Mouse (Mus musculus): ENCODE results near the gene 4930555G01Rik. TPM values are rescaled to one million over a fixed set of nuclear protein-coding genes. Genes with fewer than 3 reads are reported as not detected.

The 4930555G01Rik gene
- polyA plus RNA-seq (2017; shearing (Covaris generic)) = 1 to 10 TPM in 1 of 2 experiments, not detected in 1; 1.2 TPM

GRCm38 (mm10) chr14:5050329-5050728, at the start of gene 4930555G01Rik:
Gene 4930555G01Rik, plus strand, starts transcription at chr14:5050629.

DNA sequence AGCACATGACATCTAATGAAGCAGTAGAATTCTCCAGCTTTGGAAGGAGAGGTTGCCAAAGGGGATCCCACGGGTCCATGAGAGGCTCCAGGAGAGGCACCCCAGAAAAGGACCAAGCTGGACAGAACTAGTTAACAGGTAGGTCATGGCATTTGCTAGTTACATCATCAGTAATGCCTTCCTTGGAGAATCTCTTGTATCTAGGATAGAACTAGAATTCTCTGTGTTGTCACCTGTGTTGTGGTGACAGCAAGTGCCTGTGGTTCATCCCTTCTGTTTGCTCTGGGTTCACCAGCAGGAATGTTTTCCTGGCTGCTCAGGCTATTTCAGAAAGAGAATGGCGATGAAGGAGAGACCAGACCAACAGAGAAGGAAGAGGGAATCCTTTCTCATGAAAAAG, 34.8 kb upstream of the 4930555G01Rik start, which contains the start of gene Gm3298:
Gene Gm3298, plus strand, starts transcription at position 301 of the 400 bp plus-strand sequence.

DNA sequence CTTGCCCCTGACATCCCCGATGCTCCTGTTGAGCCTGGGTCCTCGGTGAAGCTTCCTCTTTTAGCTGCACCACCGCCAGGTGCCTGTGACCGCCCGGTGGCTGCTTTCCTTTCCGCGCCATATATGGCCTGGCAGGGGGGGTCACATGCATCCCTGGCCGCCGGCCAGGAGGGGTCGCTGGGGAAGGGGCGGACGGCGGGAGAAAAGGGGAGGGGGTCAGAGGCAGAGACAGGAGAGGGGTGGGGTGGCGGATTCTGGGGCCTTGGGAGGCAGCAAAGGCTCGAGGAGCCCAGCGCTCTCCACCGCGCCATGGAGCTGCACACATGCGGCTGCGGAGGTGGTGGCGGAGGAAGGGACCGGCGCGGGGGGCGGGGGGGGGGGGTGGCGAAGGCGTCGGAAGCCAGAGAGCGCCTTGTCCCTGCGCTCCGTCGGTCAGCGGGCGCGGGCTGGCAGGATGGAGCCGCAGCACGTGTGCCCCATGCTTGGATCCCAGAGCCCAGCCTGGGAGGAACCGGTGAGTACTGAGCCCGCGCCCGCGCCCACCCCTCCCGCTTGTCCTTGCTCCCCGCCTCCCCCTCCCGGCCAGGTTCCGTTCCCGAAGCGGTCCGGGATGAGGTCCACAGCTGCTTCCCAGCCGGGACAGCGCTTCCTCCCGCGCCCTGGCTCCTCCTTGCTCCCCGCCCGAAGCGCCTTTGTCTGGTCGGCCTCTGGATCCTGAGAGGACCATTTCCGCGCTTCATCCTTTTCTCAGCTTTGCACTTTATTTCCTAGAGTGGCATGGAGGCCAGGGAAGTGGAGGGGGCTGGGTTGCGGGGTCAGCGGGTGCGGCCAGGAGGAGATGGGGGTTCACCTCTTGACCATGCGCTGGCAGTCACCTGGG, 20.4 kb downstream of the 4930555G01Rik start, which contains the start of gene Gm8281:
Gene Gm8281, plus strand, starts transcription at position 430 of the 880 bp plus-strand sequence.

Other genes starting within 250 kb of the 4930555G01Rik start
- not detected for gene Gm3269, start 212.5 kb upstream of the 4930555G01Rik start, polyA plus RNA-seq (2017; shearing (Covaris generic))
- gene Gm3264, start 195.1 kb upstream of the 4930555G01Rik start, polyA plus RNA-seq (2017; shearing (Covaris generic)) = 1 to 10 TPM in 1 of 2 experiments, not detected in 1; 4.2 TPM
- gene Gm3278, start 158.2 kb upstream of the 4930555G01Rik start, polyA plus RNA-seq (2017; shearing (Covaris generic)) = under 1 TPM in 1 of 2 experiments, not detected in 1; 0.24 TPM
- gene Gm8297, start 66.7 kb upstream of the 4930555G01Rik start, polyA plus RNA-seq (2017; shearing (Covaris generic)) = under 1 TPM; 0.44 to 0.46 TPM
- not detected for gene Gm3298, start 34.7 kb upstream of the 4930555G01Rik start, polyA plus RNA-seq (2017; shearing (Covaris generic))
- 10 to 100 TPM in 1 of 2 experiments, 1 to 10 TPM in 1; 4.1 to 13.0 TPM for gene Gm8281, start 20.4 kb downstream of the 4930555G01Rik start, polyA plus RNA-seq (2017; shearing (Covaris generic))
- gene Gm8279, start 80.9 kb downstream of the 4930555G01Rik start, polyA plus RNA-seq (2017; shearing (Covaris generic)) = under 1 TPM in 1 of 2 experiments, not detected in 1; 0.14 TPM
- gene Gm3317, start 113.9 kb downstream of the 4930555G01Rik start, polyA plus RNA-seq (2017; shearing (Covaris generic)) = under 1 TPM in 1 of 2 experiments, not detected in 1; 0.62 TPM
- gene Gm8271, start 135.2 kb downstream of the 4930555G01Rik start, polyA plus RNA-seq (2017; shearing (Covaris generic)) = not detected
- gene Gm3526, start 210.0 kb downstream of the 4930555G01Rik start, polyA plus RNA-seq (2017; shearing (Covaris generic)) = not detected